Mouse (Mus musculus) yolk sac, embryonic 10.5 days (tissue): ENCODE measurements around the gene Mif.

Experiments used
- DNase-seq: peaks from one replicate; pipeline ENCODE4 v3.0.0-alpha.2; 2017; ENCODE audit warnings: low spot score

Mif gene

GRCm38 (mm10) chr10:75835761-75836531 is 24.1 kb downstream of the Mif start:
- peak; percentile 76 for DNase-seq

- DNase-seq: peak; percentile 89
Measured at GRCm38 (mm10) chr10:75835307-75835706, 24.7 kb downstream of the Mif start.

GRCm38 (mm10) chr10:75834721-75835120 is 25.3 kb downstream of the Mif start:
- no peak for DNase-seq

- DNase-seq: peak; percentile 84
Measured at GRCm38 (mm10) chr10:75834250-75834649, 25.8 kb downstream of the Mif start.

GRCm38 (mm10) chr10:75833456-75834080 is 26.5 kb downstream of the Mif start:
- DNase-seq: no peak

- DNase-seq: peak; percentile 58
Measured at GRCm38 (mm10) chr10:75832272-75832895, 27.7 kb downstream of the Mif start.

- DNase-seq: no peak
Measured at GRCm38 (mm10) chr10:75830275-75830670, 29.8 kb downstream of the Mif start.

GRCm38 (mm10) chr10:75829529-75830274 is 30.3 kb downstream of the Mif start:
- no peak for DNase-seq

GRCm38 (mm10) chr10:75828500-75828931 is 31.5 kb downstream of the Mif start:
- DNase-seq: no peak

GRCm38 (mm10) chr10:75827668-75828360 is 32.2 kb downstream of the Mif start:
- no peak for DNase-seq

- DNase-seq: no peak
Measured at GRCm38 (mm10) chr10:75824530-75824929, 35.5 kb downstream of the Mif start.

GRCm38 (mm10) chr10:75823782-75824181 is 36.3 kb downstream of the Mif start:
- no peak for DNase-seq

- DNase-seq: no peak
Measured at GRCm38 (mm10) chr10:75822443-75822842, 37.6 kb downstream of the Mif start, which contains the start of gene Gstt4. Gstt4 (minus strand) TSS chr10:75822543.

GRCm38 (mm10) chr10:75819882-75820281 is 40.2 kb downstream of the Mif start:
- DNase-seq: no peak

- DNase-seq: no peak
Measured at GRCm38 (mm10) chr10:75818641-75819040, 41.4 kb downstream of the Mif start.
